Mouse (Mus musculus): ENCODE measurements around the gene Tjp3. TPM values are rescaled to one million over a fixed set of nuclear protein-coding genes. Genes with fewer than 3 reads are reported as not detected.
A peak's percentile ranks its signal among the peaks of the same experiment; 100 is the strongest.

The Tjp3 gene
- total RNA-seq, 2 experiments from 2014 or later = 1.6 to 2.5 TPM

- no peak for DNase-seq (ENCODE audit: low spot score in 2 of 2)
Observed at GRCm38 (mm10) chr10:81299585-81300351, 8.4 kb upstream of the Tjp3 start.

- DNase-seq (ENCODE audit: low spot score in 2 of 2) = no peak
Observed at GRCm38 (mm10) chr10:81298369-81299100, 7.2 kb upstream of the Tjp3 start.

DNA sequence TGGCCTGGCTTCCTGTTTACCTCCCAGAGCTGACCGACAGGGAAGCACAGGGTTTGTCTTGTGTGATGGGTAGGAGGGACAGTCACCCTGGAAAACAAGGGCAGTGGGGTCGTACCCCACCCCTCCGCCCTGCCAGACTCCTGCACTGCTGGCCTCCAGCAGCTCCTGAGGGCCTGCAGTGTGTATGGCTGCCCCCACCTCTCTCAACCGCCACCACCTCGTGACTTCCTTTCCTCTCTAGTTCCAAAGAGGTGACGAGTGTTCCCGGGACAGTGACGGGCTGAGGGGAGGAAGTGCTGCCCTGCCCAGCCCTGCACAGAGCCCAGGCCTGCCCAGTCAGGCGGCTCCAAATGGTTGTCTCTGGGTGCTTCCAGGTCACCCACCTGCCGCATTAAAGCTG lies 6.5 kb upstream of the Tjp3 start:
- DNase-seq (ENCODE audit: low spot score in 2 of 2) = no peak

- DNase-seq (ENCODE audit: low spot score in 2 of 2) = no peak
Observed at GRCm38 (mm10) chr10:81297246-81297645, 5.9 kb upstream of the Tjp3 start.

DNA sequence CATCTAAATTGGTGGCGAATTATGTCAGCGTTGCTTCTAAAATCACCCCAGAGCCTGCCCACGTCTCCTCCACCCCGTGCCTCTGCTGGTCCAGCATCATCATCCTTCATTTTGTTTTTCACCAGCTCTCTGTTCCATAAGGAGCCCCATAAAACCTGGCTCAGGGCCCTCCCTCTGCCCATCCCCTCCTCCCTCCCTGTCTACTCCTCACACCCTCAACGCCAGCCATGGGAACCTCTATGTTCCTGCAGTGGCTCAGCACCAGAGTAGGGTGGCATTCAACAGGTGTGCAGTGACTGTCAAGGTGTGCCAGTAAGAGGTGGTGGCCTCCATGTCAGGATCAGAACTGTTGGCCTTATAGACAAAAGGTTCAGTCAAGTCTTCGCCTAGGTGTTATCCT lies 3.8 kb upstream of the Tjp3 start:
- DNase-seq (ENCODE audit: low spot score in 2 of 2) = no peak

- DNase-seq (ENCODE audit: low spot score in 2 of 2) = no peak
Observed at GRCm38 (mm10) chr10:81294442-81294841, 3.1 kb upstream of the Tjp3 start.

DNA sequence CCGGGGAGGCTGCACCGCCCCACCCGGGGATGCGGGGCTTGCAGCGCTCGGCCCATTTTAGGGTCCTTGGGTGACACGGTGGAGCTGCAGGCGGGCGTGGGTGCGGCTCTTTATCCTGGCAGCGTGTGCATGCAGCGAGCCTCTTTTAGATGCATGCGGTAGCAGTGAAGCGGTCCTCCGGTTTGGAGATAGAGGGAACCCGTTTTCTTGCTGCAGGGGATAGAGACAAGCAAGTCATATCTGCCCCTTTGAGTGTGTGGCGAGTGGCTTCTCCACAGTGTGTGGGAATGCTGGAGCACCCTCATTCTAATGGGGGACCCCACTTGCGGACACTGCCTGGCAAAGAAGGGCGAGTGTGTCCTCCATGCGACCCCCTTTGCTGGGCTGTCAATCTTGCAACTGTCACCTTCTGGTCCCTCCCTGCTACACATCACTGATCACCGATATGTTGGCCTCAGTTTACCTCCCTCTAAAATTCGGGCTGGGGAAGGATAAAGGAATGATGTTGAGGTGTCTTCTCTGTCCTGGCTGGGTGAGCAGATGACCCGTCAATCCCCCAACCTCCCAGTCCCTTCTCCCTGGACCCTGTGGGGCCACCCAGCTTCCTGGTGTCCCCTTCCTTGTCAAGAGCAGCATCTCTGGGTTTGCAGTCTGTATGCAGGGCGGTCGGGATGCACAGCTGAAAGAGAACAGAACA lies 2.1 kb upstream of the Tjp3 start:
- no peak for DNase-seq (ENCODE audit: low spot score in 2 of 2)

- peak; percentile 99 to 100 for DNase-seq (ENCODE audit: low spot score in 2 of 2)
Observed at GRCm38 (mm10) chr10:81292554-81293333, 1.4 kb upstream of the Tjp3 start, which contains the start of gene Pip5k1c. Gene Pip5k1c, plus strand, starts transcription at chr10:81292963.

GRCm38 (mm10) chr10:81290698-81291460 lies 502 bp downstream of the Tjp3 start:
- DNase-seq (ENCODE audit: low spot score in 2 of 2) = no peak

- no peak for DNase-seq (ENCODE audit: low spot score in 2 of 2)
Observed at GRCm38 (mm10) chr10:81289811-81290210, 1.6 kb downstream of the Tjp3 start.

DNA sequence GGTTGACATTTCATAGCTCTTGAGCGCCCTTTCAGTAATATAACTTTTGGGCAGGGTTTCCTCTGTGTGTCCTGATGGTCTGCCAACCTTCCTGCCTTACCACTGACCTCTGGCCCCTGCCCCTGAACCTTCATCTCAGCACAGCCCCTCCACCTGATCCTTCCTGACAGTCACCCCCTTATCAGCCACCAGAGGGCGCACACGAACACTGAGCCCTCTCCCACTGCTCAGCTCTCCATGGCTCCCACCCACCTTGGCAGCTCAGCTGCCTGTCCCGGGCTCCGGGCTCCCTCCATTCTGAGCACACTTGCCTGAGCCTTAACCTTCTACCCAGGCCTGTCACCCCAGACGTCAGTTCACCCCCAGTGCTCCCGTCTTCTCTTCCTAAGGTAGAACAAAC lies 2.1 kb downstream of the Tjp3 start:
- peak in 1 of 2 experiments; percentile 70 for DNase-seq (ENCODE audit: low spot score in 2 of 2)

- DNase-seq (ENCODE audit: low spot score in 2 of 2) = no peak
Observed at GRCm38 (mm10) chr10:81288601-81289000, 2.8 kb downstream of the Tjp3 start.

DNA sequence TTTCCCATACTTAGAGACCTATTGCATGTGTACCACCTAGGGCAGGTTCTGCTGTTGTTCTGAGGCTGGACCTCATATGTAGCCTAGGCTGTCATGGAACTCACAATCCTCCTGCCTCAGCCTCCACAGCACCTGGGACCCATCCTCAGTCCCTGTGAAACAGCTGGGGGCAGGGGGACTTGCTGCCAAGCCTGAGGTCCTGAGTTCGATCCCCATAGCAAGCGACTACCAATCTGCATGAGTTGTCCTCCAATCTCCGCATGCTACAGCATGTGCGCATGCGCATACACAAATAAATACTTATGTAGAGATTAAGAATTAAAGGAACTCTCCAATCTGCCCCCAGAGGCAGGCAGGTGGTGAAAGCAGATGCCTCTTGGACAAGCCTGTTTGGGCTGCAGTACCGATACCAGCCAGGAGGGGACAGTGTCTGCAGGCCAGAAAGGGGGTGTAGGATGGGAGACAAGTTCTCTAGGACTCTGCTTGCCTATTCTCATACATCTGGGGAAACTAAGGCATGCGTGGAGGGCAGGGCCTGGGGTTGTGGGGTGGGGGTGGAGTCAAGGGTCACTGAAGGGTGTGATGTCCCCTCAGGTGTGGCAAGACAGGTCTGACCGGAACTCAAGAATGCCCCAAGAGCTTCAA lies 3.7 kb downstream of the Tjp3 start:
- no peak for DNase-seq (ENCODE audit: low spot score in 2 of 2)

DNA sequence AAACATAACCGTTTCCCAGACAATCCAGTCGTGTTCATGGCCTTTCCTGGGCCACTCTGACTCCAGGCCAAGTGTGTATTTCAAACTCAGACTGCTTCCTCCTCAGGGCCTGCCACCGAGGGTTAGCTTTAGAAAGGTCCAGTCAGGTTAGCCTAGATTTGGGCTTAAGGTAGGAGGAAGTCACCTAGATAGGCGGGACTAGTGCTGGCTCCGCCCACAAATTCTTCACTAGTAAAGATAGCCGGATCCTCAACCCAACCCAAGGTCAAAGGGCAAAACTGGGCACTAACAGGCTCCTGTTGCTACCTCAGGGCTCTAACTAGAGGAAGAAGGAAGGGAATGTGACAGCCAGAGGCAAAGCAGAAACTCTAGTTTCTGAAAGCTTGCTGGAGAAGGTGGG lies 4.8 kb downstream of the Tjp3 start:
- DNase-seq (ENCODE audit: low spot score in 2 of 2) = no peak

GRCm38 (mm10) chr10:81285694-81286450 lies 5.5 kb downstream of the Tjp3 start:
- peak; percentile 81 to 84 for DNase-seq (ENCODE audit: low spot score in 2 of 2)

DNA sequence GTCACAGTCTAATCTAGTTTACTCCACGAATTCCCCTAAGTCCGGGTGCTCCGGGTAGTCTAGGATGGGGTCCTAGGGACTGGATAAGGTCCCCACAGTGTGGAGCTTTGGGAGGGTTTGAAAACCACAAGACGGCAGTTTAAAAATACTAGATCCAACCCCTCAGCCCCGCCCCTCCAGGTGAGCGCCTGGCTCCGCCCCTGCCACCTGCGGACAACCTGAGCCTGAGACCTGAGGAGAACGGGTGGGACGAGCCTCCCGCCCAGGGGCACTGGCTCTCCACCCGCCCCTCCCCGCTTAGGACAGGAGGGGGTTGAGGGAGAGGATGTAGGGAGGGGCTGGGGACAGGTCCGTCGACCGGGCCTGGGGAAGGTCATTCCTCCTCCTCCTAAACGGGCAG lies 6.7 kb downstream of the Tjp3 start:
- no peak for DNase-seq (ENCODE audit: low spot score in 2 of 2)

DNA sequence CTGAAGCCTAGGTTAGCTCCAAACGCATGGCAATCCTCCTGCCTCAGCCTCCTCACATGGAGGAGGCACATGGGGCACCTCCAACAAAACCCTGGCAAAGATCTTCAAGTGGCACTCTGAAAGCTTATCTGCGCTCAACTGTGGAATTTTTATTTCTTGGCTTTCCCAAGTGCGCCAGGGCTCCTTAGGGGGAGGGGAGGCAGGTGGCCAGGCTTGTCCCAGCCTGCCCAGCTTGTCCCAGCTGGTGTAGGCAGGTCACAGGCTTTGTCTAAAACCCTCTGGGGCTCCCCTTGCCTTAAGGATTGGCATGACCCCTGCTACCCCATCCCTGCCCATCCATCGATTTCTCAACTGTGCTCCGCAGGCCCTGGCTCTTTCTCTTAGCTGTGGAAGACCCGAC lies 7.2 kb downstream of the Tjp3 start:
- no peak for DNase-seq (ENCODE audit: low spot score in 2 of 2)

DNA sequence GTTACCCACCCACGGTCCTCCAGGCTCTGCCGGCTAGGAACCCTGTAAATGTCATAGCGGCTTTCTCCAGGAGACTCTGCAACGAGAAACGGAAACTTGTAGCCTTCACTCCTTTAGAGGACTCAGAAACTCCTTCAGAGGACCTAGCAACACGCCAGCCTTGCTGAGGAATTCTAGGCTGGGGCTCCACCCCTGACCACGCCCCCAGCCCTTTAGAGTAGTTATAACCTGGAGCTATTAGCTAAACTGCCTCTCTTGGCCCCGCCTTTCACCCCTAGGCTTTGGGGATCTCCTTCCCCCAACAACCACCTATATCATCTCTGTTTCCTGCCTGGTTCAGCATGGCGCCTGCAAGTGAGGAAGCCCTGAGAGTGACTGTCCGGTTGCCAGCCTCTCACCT lies 11.9 kb downstream of the Tjp3 start:
- DNase-seq (ENCODE audit: low spot score in 2 of 2) = no peak

DNA sequence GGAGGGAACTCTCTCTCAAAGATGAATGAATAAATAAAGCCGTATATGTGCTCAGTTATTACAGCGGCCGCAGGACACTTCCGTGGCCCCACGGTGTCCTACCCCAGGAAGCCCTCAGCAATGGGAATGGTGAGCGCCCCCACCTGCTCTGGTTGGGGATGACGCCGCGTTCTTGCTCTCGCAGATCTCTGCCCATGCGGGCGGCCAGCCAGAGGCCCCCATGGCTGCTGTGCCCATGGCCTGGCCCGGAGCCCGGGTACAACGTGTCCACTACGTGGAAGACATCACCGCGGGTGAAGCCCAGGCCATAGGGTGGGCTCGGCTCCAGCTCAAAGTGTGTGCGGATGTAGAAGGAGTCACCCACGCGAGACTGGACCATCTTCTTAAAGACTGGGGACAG lies 13.7 kb downstream of the Tjp3 start:
- DNase-seq (ENCODE audit: low spot score in 2 of 2) = no peak
